Mouse (Mus musculus) lung, postnatal 4 days (tissue): Measurements from ENCODE around the gene Edc4.

Experiments
- DNase-seq, 2 experiments: peaks; one replicate each; pipeline ENCODE4 v3.0.0; 2021

Gene Edc4

DNA sequence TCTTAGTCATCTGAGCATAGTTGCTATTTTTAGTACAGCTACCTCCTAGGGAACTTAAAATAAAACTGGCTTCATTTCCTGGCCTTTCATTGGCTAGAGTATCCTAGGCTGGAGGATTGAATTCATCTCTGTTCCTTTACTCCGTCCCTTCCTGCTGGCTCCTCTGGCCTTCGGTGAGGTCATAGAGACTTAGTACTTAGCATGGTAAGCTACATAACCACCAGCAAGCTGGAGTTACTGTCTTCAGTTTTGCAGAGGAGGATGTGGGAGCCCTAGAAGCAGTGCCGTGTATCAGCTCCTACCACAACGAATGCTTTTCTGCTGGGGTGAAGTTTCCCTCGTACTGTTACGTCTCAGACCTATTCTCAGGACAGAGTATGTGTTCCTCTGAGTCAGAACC is 6.4 kb upstream of the Edc4 start:
- no peak for DNase-seq

DNA sequence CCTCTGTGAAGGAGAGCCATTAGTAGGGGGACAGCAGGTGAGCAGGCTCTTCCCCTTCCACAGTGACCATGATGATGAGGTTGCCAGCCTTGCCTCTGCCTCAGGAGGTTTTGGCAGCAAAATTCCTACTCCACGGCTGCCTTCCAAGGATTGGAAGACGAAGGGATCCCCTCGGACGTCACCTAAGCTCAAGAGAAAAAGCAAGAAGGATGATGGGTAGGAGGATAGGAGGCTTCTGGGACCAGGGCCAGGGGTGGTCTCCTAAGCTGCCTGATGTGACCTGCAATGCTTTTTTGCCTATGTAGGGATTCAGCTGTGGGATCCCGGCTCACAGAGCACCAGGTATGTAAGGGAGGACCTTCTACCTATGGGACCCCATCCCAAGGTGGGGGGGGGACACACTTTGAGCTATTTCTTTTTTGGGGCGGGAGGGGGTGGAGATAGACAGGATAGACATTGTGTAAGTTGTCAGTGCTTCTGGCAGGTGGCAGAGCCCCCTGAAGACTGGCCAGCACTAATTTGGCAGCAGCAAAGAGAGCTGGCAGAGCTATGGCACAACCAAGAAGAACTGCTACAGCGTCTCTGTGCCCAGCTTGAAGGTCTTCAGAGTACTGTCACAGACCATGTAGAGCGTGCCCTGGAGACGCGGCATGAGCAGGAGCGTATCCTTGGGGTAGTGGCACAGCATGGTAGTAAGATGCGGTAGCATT is 9.2 kb downstream of the Edc4 start:
- no peak for DNase-seq

DNA sequence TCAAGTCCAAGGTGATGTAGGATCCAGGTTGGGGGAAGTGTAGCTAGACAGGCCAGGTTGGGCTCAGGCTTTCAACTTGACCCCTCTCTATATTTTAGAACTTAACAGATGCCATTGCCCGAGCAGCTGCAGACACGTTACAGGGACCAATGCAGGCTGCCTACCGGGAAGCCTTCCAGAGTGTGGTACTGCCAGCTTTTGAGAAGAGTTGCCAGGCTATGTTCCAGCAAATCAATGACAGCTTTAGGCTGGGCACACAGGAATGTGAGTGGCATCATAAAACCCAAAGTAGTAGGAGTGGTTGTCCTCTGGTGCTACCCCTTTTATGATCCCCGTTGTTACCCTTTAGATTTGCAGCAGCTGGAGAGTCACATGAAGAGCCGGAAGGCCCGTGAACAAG is 10.2 kb downstream of the Edc4 start:
- DNase-seq, result no peak

DNA sequence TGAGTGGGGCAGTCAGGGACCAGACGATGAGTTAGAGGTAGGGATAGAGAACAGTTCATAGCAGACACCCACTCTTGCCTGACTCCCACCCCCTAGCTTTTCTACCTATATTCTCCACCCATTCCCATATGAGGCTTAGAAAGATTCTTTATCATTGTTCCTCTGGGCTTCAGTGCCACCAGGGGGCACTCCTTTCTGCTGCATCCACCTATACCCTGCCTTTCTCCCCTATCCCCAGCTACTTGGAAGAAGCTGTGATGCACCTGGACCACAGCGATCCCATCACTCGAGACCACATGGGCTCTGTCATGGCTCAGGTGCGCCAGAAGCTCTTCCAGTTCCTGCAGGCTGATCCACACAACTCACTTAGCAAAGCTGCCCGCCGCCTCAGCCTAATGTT is 11.8 kb downstream of the Edc4 start:
- DNase-seq, result peak in 1 of 2 experiments; percentile 13

DNA sequence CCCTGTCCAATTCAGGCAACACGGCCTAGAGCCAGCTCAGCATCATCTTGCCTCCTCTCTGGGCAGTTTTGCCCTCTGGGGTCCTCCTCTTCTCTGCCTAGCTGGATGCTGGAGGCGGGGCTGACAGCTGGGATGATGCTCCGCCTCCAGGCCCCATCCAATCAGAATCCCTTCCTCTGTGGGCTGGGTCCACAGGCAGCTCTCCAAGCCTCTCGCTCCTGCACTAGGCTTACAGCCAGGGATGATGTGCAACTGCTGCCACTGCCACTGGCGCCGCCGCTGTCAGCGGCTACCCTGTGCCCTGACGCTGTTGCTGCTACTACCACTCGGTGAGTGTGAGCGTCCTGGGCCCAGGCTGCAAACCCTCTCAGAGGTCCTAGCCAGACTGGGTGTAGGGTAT is 12.7 kb downstream of the Edc4 start, which contains the start of gene Nrn1l:
Gene Nrn1l (plus strand): TSS at position 229 of the 400 bp plus-strand sequence.
- peak; percentile 84 to 89 for DNase-seq

DNA sequence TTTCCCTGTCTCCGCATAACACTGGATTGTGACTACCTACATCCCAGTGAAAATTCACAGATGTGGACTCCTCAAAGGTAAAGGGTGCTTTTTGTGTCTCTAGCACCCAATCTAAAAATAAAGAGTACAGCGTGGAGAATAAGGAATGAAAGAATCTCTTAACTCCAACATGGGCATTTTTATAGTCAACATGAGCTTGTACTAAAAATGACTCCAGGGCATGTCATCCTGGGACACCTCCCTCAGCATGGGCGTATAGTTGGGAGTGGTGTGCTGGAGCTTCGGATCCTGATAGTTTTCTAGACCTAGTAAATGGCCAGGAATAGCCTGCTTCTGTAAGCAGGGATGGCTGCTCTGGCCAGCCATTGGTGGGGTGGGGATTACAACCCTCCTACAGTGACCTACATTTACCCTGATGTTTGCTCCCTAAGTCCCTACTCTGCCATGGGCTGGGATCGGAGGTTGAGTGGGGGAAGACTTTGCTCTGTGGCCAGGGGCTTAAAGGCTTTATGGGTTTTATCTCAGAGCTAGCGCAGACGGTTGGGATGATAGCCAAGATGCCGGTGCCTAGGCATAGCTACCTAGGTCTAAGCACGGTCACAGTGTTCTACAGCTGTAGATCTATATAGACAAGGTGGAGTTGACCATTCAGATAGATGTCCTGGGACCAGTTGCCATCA is 17.3 kb downstream of the Edc4 start:
- DNase-seq, result no peak

DNA sequence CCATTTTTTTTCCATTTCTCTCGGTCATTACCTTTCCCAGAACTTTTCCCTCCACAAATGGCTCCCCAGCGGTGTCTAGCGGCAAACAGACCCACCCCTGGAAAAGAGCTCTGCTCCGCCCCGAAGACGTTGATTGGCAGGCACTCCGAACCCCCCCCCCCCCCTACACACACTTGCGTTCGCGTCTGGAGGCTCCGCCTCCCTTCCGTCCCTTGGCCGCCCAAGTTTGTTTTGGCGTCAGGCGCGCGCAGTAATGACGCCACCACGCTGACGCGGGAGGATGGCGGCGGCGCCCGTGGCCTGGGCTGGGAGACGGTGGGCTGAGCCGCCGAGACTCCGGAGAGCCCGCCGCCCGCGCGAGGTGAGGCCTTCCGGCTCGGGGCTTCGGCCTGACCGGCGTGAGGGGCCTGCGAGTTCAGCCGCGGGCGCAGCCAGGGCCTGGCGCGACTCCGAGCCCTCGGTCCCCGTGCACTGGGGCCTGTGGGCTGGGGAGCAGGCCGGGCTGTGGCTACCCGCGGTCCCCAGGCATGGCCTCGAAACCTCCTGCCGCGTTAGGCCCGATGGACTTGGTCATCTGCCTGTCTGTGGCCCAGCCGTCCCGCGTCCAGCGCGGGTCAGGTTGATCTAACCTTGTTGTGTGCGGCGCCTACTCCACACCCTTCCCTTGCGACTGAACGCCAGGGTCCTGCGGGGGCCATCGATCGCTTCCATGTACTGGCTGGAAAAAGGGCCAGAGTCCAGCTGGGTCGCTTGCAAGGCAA is 19.7 kb downstream of the Edc4 start, which contains the start of gene Pskh1:
Gene Pskh1 (plus strand): TSS at position 262 of the 761 bp plus-strand sequence.
- peak; percentile 95 to 96 for DNase-seq

DNA sequence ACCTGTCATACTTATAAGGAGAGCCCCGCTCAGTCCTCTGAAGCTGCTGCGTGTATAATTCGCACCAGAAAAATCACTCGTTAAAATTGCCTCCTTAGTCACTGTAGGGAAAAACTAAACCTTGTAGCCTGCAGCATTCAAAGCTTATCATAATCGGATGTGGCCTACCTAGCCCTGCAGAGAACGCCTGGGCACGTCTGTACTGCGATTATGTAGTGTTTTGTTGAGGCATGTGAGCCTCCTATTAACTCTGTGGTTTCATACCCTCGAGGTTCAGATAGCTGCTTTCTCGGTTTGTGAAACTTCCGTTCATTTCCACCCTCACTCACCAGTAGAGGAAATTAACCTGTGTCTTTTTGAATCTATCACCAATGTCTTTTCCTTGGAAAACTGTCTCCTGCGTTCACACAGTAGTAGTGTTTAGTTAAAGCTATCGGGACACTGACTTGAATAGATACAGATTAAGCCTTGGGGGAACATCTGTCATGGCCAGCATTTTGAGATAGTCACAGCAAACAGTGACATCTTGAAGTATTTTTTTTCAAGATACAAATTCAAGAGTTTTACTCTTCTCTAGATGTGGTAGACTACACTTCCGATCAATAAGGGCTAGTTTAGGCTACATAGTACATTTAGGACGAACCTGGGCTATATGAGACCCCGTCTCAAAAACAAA is 20.4 kb downstream of the Edc4 start:
- DNase-seq, result no peak

DNA sequence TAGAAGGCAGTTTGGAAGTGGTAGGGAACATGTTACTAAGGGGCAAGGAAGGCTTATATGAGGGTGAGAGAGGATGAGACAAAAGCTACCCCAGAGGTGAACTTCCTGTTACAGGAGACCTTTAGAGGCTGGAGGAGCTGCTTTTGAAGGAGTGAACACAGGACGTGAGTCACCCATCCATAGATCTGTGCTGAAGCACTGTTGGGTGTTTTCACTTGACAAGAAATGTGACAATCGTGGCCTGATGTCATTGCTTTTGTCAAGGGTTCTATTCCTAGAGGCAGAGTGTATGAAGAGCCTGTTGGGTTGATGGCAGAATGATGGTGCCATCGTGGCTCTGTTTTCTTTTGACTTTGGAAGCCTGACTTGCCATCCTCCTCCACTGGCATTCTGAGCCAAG is 38.7 kb downstream of the Edc4 start:
- no peak for DNase-seq

DNA sequence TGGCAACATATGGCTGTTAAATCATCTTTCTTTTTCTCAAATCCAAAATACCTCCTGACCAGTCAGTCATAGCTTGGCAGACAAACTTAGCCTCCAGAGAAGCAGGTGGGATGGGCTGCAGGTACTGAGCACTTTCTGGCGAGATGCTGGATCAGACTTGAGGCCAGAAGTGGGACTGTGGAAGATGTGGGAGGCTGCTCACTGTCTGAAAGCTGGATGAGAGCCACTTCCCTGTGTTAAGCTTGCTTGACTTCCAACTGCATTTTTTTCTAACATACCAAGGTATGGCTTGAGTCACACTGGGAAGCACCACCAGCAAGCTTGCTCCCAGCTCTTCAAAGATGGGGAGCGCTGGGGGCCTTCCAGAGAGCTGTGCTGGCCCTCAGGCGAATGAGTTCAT is 44.4 kb downstream of the Edc4 start:
- DNase-seq, result no peak

DNA sequence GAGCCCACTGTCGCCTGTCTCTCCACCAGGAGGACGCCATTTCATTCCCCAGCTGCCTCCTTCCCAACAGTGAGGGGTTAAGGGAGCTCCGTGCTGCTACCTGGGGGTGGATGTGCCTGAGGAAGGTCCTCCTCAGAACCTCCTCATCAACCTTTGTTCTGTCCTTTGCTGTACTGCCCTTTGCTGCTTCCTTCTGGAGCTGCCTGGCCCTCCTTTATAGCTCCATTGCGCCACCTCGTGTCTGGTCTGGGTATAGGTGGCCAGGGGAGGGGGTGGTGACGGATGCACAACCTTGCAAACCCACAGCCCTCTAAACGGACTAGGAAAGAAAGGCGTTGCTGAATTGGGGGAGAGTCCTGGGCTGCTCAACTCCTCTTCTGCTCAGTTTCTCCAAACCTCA is 49.9 kb downstream of the Edc4 start:
- DNase-seq, result peak; percentile 76 to 89

DNA sequence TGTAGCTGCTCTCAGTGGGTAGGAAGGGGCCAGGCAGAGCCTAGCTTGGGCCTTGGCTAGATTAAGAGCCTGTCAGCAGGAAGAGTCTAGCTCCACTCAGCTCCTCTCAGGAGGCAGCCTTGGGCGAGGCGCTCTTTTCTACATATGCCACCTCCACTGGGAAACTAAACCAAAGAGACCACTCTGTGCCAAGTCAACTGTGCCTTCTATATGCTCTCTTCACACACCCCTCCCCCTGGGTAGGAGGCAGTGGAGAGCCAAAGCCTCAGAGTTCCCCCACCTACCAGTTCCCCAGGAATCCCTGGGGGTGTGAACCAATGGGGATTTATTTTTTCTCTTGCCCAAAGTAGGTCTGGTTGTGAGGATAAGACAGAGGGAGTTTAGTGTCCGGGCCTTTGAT is 50.6 kb downstream of the Edc4 start:
- no peak for DNase-seq

DNA sequence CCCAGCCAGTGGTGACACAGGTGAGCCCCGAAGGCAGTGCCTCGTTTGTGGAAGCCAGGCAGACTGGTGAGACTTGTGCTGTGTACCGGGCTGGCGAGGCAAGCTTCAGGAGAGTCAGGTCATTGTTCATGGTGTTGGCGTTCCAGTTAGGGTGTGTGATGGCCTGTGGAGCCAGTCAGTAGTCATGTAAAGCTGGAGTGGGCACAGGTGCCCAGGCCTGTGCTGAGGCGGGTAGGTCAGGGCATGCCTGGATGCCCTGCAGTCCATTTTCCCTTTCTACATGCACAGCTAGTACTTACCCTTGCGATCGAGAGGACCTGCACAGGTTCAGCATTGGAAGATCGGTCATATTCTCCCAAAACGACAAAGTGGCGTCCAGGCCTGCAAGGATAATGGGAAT is 51.8 kb downstream of the Edc4 start:
- no peak for DNase-seq

DNA sequence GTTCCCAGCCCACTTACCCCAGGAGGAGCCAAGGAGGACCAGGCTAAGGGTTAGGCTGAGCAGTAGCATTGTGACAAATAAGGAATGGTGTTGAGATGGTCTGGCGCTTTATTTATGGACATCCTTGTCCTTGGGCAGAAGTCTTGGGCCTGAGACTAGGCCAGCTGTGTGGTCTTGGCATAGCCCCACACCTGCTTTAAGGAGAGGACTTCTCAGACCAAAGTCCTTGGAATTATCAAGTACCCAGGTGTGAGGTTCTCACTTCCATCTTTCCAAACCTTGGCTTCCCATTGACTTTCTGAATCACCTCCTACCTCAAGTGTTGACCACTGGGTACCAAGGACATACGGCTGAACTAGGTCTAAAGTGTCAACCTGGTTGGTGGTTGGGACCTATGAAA is 53.1 kb downstream of the Edc4 start, which contains the start of gene Ctrl:
Gene Ctrl (minus strand): TSS at position 101 of the 400 bp plus-strand sequence.
- no peak for DNase-seq

DNA sequence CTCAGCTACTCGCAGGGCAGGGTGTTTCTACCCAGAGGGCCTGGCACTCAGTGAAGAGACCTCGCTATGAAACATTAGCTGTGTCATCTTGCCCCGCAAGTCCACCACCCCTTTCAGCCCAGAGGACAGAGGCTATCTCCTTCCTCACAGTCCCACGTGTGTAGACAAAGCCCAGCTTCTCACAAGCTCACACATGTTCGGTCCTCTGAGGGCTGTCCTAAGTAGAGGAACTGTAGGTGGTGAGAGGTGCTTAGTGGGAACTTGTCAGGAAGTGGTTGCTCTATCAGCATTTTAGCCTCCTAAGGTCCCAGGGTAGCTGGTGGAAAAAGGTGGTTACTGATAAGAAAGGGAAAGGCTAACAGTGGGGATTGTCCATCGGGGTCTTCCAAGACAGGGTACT is 54.4 kb downstream of the Edc4 start:
- no peak for DNase-seq

DNA sequence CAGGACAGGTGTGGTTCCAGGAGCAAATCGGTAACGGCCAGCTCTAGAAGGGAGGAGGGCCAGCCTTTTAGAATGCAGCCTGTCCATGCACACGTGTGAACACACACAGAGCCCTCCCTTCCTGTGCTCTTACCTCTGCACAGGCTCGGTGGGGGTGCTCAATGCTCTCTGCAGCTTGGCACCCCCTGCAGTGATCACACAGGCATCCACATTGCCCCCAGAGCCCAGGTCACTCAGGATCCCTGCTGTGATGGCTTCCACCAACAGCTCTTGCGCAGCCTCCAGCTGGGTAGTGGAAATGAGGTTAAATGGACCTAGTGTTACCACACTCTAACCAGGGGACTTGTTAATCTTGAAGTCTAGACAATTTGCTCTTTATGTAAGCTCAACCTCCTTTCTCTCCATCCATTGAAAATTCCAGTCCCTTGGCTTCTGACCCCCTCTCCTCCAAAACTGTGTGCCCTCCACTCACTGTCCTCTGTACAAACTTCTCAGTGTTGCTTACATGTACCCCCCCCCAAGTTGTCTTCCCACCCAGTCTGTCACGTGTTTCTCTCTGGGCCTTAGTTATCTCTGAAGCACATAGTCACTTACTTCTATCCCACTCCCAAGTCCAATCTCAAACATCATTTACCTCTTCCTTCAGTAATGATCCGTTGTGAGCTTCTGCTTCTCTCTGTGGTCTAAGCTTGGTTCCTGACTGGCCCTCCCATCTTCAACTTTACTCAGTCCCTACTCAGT is 55.4 kb downstream of the Edc4 start:
- no peak for DNase-seq

DNA sequence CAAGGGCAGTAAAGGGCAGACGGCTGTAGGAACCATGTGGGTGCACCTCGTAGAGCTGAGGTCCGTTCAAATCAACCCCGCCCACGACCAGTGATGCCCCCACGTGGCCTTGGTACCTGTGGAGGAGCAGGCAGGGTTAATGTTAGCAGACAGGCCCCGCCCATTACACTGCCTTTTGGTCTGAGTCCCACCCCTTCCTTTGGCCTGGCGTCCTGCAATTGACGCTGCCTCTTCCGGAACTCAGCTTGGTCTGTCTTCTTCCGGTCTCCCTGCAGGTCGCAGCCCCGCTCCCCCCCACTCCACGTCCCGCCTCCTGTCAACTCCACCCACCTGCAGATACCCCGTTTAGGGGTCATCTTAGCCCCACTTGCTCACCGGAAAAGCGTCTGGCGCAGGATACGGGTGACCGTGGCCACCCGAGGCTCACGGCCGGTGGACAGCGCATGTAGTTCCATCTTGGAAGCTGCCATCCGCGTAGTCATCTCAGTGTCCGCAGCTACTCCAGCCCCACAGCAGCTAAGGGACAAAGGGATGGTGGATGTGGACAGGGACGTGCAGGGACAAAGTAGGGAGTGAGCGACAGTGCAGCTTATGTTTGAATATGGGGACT is 56.3 kb downstream of the Edc4 start:
- DNase-seq, result peak; percentile 90 to 93

DNA sequence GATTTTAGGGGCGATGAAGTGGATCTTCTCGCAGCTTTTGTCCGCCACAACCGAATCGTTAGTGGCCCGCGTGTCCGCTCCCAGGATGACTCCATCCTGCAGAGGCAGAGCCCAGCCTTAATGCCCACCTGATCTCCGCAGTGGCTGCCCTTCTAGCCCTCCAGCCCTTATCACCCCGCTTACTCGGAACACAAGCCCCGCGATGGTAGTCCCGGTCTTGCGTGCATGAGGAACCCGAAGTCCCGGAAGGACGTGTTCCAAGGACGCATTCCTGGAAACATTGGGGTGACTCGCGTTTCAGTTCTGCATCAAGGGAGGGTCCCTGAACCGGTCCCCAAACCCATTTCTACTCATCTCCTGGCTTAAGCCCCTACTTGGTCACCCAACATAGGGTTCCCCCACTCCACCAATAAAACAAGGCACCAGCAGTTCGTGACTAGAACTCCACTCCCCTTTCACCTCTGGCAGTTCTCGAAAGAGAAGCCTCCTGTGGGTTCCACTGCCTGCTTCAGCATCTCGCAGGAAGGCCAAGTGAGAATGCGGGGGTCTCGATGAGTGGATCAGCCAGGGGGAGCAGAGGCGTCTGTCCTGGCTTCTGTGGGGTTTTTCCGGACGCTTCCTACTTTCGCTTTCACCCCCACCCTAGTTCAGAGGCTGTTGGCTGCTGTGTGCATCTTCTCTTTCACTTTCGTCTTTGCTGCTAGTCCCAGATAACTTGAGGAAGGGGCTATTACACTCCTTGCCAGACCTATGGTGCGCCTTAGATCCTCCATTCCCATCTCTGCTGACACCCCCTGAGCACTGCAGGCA is 57.0 kb downstream of the Edc4 start:
- peak in 1 of 2 experiments; percentile 59 for DNase-seq

DNA sequence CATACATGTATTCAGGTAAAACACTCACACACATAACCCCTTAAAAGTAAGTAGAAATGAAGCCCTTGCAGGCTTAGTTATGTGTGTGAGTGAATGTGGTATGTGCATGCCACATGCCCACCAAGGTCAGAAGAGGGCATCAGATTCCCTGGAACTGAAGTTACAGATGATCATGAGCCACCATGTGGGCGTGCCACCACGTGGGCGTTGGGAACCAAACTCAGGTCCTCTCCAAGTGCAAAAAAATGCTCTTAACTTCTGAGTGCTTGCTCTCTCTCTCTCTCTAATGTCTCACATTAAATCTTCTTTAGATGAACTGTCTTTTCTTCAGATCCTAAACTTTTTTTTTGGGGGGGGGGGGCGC is 57.6 kb downstream of the Edc4 start, which contains the start of gene Psmb10:
Gene Psmb10 (minus strand): TSS at position 139 of the 364 bp plus-strand sequence.
- DNase-seq, result peak in 1 of 2 experiments; percentile 49

DNA sequence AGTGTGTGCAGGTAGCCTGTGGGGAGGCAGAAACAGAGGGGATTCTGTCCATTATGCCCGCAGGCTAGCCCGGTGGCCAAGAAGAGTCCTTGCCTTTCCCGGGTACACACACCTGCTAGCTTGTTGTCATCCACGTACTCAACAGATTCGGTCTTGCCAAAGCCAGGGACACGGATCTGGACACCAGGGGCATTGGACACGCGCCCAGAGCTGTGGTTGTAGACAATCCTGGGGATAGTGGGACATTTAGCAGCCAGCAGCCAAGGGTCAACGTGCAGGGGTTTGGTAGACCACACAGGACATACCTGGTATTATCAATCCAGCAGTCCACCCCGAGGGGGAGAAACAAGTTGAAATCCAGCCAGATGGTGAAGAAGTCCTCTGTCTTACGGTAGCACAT is 61.3 kb downstream of the Edc4 start:
- DNase-seq, result no peak

DNA sequence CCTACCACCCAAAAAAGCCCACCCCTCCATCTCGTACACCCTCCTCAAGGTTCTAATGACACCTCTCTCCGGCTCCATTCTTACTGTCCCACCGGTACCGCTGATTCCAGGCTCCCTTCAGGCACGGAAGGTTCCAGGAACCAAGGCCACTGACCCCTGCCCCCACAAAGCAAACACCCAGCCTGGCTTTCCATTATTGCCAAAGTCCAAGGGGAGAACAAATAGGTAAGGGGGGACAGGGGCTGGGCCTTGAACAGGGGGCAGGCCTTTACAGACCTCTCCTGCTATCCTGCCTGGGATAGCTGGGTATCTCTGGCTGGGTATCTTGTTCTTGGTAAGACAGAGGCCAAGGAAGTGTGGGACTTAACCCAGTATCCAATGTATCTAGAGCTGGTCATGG is 61.9 kb downstream of the Edc4 start:
- DNase-seq, result no peak
